Mouse (Mus musculus): ENCODE measurements around the gene Smad5.

The Smad5 gene

DNA sequence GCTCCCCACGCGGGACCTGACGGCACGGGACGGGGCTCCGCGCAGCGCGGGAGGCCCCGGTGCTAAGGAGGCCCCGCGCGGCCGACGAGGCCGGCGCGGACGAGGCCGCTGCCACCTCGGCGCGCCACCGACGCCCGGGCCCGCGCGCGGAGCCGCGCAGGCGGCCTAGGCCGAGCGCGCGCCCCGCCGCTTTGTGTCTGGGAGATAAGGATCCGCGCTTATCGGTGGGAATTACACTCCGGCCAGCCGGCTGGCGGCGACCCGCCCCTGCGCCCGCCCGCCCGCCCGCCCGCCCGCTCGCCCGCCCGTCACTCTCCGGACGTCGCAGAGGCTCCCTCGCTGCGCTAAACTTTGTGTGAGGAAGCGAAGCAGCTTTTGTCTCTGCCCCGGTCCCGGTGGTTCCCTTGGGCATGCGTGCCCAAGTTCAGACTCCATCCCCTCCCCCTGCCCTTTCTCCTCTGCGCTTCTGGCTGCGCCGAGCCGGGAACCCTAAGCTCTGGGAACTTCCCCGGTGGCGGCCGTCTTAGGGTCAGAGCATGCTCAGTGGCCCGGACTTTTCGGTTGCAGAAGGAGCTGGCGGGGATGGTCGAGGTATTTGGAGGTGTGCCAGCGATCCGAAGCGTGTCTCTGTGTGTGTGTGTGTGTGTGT, 536 bp downstream of the Smad5 start:
- peak; percentile 52 for DNase-seq (ENCODE audit: low spot score)

DNA sequence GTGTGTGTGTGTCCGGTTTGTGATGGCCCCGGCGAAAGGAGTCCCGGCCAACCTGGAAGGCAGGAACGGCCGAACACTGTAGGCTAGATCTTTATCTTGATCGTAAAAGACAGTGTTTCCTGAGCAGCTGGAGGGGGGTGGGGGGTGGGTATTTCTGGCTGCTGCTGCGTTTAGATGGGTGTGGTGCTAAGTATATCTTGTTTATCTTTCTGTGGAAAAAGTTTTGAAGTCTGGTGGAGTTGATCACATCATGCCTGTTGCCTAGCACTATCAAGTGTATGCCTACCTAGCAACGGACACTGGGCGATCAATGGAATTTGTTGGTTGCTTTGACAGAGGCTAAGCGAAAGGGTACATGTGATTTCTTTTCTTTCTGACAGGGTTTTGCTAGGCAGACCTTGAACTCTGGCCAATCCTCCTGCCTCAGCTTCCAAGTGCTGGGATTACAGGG, 1.1 kb downstream of the Smad5 start:
- DNase-seq (ENCODE audit: low spot score) = no peak

GRCm38 (mm10) chr13:56704596-56704995, 1.8 kb downstream of the Smad5 start:
- DNase-seq (ENCODE audit: low spot score) = no peak

DNA sequence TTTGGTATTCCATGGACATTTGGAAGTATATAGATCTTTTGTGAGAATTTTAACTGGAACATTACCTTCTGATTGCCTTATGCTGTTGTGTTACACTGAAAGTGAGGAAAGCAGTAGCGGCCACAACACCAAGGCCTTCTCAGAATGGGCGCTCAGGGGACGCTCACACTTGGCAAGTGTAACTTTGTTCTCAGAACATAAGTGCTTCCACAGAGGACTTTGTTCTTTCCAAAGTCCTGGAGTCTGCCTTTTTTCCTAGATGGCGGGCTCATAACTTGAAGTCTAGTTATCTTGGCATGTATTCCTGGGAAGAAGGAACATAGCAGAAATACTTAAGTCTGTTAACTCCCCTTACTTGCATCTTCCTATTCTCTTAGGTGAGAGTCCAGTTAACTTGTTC, 4.3 kb downstream of the Smad5 start:
- DNase-seq (ENCODE audit: low spot score) = no peak

DNA sequence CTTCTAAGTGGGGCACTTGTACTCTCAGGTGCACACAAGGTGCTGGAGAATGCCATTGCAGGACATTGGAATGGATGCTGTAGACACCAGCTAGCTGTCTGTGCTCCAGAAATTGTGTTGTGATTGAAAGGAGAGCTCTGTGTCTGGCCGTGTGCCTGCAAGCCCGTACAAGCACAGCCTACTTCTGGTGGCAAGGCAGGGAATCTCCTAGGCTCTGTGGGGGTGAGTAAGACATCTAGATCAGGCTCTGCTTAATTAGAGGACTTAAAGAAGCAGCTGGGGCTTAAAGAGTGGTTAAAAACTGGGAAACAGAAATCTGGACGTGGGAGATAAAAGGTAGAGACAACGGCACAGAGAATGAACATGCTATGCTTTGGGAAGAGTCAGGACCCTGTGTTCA, 4.8 kb downstream of the Smad5 start:
- no peak for DNase-seq (ENCODE audit: low spot score)

DNA sequence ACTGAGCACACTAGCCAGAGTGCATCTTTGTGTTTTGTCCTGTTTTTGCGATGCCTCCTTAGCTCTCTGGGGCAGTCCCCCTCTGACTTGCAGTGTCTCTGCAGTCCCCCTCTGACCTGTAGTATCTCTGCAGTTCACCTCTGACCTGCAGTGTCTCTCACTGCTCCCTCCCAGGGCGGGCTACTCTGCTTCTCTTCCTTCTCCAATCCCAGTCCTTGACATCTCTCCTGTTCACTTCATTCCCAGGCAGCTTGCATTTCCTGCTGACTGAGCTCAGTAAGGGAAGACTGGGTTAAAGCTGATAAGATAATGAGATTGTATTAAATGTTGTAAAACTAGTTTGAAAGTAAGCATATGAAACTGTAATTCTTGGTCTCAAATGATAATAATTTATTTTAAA, 7.8 kb downstream of the Smad5 start:
- DNase-seq (ENCODE audit: low spot score) = no peak

- DNase-seq (ENCODE audit: low spot score) = no peak
These were observed 9.4 kb downstream of the Smad5 start for GRCm38 (mm10) chr13:56712221-56712620.

- no peak for DNase-seq (ENCODE audit: low spot score)
These were observed 23.7 kb downstream of the Smad5 start for GRCm38 (mm10) chr13:56726551-56726950.

DNA sequence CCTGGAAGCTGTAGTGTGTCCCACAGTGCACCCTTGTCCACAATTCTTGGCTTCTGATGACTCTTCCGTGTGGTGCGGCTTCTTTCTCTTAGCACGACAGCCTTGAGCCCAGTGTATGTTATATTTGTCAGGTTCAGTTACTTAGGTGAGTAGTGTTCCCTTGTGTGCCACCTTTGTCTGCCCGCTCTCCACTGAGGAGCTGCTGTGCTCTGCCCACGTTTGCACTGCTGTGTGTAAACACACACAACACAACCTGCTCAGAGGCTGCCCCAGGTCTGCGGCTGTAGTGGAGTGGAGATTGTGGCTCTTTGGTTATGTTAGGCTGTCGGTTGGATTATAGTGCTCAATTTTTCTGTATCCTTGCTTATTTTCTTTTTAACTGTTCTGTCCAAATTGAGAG, 26.2 kb downstream of the Smad5 start:
- no peak for DNase-seq (ENCODE audit: low spot score)

- DNase-seq (ENCODE audit: low spot score) = no peak
These were observed 31.8 kb downstream of the Smad5 start for GRCm38 (mm10) chr13:56734617-56735016.

DNA sequence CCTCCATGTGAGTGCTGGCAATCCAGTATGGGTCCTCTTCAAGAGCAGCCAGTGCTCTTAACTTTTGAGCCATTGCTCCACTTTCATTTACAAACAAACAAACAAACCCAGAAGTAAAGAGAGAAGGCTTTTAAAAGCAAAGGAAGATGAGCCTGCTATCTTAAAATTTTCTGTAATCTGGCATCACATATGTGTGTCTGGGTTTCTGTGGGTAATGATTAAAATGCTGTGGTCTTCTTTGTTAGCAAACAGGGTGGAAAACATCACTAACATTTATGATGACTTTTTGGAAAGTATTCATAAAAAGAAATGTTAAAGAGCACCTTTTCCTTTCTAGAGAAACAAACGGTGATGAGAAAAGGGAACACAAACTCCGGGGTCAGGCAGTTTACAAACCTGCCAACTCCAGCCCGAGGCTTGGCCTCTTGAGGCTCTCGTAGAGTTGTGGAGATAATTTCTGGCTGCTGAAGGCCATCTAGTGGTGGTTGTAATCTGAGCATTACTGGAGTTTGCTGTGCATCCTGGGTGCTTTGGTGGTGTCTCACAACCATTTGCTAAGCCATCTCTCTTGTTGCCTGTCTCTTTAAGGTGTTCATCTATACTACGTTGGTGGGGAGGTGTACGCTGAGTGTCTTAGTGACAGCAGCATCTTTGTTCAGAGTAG, 32.5 kb downstream of the Smad5 start:
- DNase-seq (ENCODE audit: low spot score) = no peak

DNA sequence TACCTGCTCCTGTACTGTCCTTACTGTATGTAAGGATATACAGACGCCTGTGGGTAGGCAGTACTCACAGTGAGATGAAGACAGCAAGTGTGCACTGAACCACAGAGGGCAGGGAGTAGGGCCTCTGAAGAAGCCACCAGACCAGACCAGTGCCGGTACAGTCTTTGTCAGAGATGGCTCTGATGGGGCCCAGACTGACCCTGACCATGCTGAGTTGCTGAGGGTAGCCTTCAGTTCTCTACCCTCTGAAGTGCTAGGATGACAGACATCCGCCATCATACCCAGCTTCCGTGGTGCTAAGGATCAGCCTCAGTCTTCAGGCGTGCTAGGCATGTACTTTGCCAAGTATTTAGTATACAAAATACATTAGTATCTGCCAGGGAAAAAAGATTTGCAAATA, 36.7 kb downstream of the Smad5 start:
- DNase-seq (ENCODE audit: low spot score) = no peak

DNA sequence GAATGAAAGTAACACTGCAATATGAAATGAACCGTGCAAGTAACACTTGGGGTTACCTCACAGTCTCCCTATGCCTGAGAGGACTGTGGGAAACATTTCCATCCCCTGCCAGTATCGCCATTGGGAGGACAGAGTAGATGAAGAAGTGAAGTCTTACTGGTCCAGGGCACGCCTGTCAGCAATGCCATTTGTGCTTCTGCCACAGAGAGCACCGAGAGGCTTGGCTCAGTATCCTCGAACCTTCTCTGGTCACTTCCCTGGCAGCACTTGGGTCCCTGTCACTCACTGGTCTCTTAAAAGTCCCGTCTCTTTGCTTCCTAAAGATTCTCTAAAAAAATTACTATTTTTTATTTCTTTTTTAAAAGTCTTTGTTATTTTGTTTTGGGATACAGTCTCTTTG, 37.7 kb downstream of the Smad5 start:
- no peak for DNase-seq (ENCODE audit: low spot score)

- no peak for DNase-seq (ENCODE audit: low spot score)
These were observed 38.9 kb downstream of the Smad5 start for GRCm38 (mm10) chr13:56741691-56742090.

- no peak for DNase-seq (ENCODE audit: low spot score)
These were observed 39.6 kb downstream of the Smad5 start for GRCm38 (mm10) chr13:56742325-56742901.

GRCm38 (mm10) chr13:56746739-56747532, 44.1 kb downstream of the Smad5 start:
- DNase-seq (ENCODE audit: low spot score) = no peak

GRCm38 (mm10) chr13:56747554-56747953, 44.7 kb downstream of the Smad5 start:
- DNase-seq (ENCODE audit: low spot score) = no peak

- no peak for DNase-seq (ENCODE audit: low spot score)
These were observed 46.6 kb downstream of the Smad5 start for GRCm38 (mm10) chr13:56749377-56749776.

- DNase-seq (ENCODE audit: low spot score) = no peak
These were observed 49.0 kb downstream of the Smad5 start for GRCm38 (mm10) chr13:56751774-56752173.

DNA sequence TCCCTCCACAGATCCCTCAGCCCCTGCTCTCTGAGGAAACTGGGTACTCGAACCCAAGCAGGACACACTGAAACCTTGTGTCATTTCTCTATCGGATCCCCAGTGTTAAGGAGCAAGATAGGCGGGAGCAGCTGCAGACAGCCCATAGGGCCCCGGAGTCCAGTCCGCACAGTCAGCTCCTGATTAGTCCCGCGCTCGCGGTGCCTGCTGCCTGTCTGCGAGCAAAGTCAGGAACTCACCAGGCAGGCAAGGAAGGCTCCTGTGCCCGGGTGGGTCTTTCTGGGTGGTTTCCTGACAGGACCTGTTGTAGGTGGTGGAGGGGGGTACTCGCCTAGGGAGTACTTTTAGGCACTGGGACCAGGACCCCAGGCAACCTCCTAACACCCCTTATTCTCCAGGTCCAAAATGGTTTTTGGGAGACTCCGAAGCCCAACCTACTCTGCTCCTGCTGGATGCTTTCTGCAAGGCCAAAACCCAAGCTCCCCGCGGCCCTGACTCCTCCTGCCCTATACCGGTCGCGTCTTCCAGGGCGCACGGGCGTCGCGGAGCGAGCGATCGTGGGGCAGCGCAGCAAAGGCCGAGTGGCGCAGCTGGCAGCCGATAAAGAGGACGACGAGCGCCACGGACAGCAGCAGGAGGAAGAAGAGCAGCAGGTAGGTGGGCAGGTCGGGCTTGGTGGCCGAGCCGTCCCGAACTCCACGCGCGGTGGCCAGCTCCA, 49.8 kb downstream of the Smad5 start:
- no peak for DNase-seq (ENCODE audit: low spot score)

GRCm38 (mm10) chr13:56753192-56753951, 50.6 kb downstream of the Smad5 start, which contains the start of gene Gm45623:
Gm45623 (minus strand) TSS chr13:56753827.
- no peak for DNase-seq (ENCODE audit: low spot score)
